Mouse (Mus musculus) embryonic facial prominence, embryonic 14.5 days (tissue): Measurements from ENCODE around the gene Pdk2. TPM values are rescaled to one million over a fixed set of nuclear protein-coding genes. Genes with fewer than 3 reads are reported as not detected.

ENCODE experiments used
- ATAC-seq: fragments of 200-750 bp; cut with Nextera tagmentation; 2 replicates; pipeline ENCODE4 v1.8.0; 2017; ENCODE audit warnings: low read depth, moderate number of reproducible peaks, moderate TSS enrichment
- DNase-seq: peaks from one replicate; pipeline ENCODE4 v3.0.0-alpha.2; 2015; ENCODE audit warnings: low spot score
- H3K27ac ChIP-seq: fragments of 300-500 bp; sonication (generic); replicated peaks from 2 replicates; pipeline ENCODE4 v1.5.1; 2014; ENCODE audit warnings: low read depth, mild to moderate bottlenecking, low read length, moderate library complexity
- H3K27me3 ChIP-seq: fragments of 300-500 bp; sonication (generic); replicated peaks from 2 replicates; pipeline ENCODE4 v1.6.1; 2014; ENCODE audit warnings: low read length; ENCODE audit not compliant: control insufficient read depth, insufficient read depth
- H3K36me3 ChIP-seq: fragments of 300-500 bp; sonication (generic); 2 replicates; pipeline ENCODE4 v1.6.1; 2014; ENCODE audit warnings: low read length, mixed read lengths; ENCODE audit not compliant: control insufficient read depth, insufficient read depth
- H3K4me1 ChIP-seq: fragments of 300-500 bp; sonication (generic); 2 replicates; pipeline ENCODE4 v1.6.1; 2014; ENCODE audit warnings: antibody characterized with exemption, low read length; ENCODE audit not compliant: control insufficient read depth, insufficient read depth
- H3K4me2 ChIP-seq: fragments of 300-500 bp; sonication (generic); 2 replicates; pipeline ENCODE4 v1.6.1; 2014; ENCODE audit warnings: low read depth, mild to moderate bottlenecking, low read length, moderate library complexity, mixed read lengths
- H3K4me3 ChIP-seq: fragments of 300-500 bp; sonication (generic); 2 replicates; pipeline ENCODE4 v1.5.1; 2014; ENCODE audit warnings: low read depth, mild to moderate bottlenecking, low read length
- H3K9ac ChIP-seq: fragments of 300-500 bp; sonication (generic); 2 replicates; pipeline ENCODE4 v1.6.1; 2014; ENCODE audit warnings: low read depth, mild to moderate bottlenecking, low read length, moderate library complexity, mixed read lengths
- H3K9me3 ChIP-seq: fragments of 300-500 bp; sonication (generic); 2 replicates; pipeline ENCODE4 v1.6.1; 2016; ENCODE audit warnings: low read length; ENCODE audit not compliant: control insufficient read depth
- WGBS: fragments of 180-500 bp; shearing (Covaris S2); extraction: QIAGEN DNeasy Blood & Tissue Kit; methylation state at CpG from one replicate; pipeline ENCODE4 v1.1.7; 2014; 5-methylcytosine and 5-hydroxymethylcytosine counted together
- polyA plus RNA-seq: library from polyadenylated mRNA; unstranded; fragments of >200 nt; fragmentation: Nextera tagmentation; extraction: Ambion mirVana; gene quantifications from 2 replicates; pipeline ENCODE4 v1.2.1, GENCODE M21; 2014

The Pdk2 gene
- polyA plus RNA-seq, result 37.8 and 41.6 TPM in 2 replicates

GRCm38 (mm10) chr11:95041139-95041609, at the start of gene Pdk2:
Pdk2 (minus strand) TSS chr11:95041354.
- no peaks in the 10 kb centered on the region for H3K9me3 ChIP-seq
- peak within 1 kb of the TSS; percentile 75 for H3K4me2 ChIP-seq
- peaks cover 28% of the 10 kb centered on the region for H3K36me3 ChIP-seq
- H3K27ac ChIP-seq, result peak within 1 kb of the TSS; percentile 76
- H3K4me1 ChIP-seq, result 0 out of 2 replicates have a peak, but pooled peaks cover 5% of the 10 kb centered on the region
- H3K4me3 ChIP-seq, result peak within 1 kb of the TSS; percentile 87
- peak; percentile 98 for ATAC-seq
- WGBS, result under 1% methylated on average over 27 of the region's 41 CpGs
- DNase-seq, result peak; percentile 99
- H3K9ac ChIP-seq, result peak within 1 kb of the TSS; percentile 82
- no peaks in the 10 kb centered on the region for H3K27me3 ChIP-seq

DNA sequence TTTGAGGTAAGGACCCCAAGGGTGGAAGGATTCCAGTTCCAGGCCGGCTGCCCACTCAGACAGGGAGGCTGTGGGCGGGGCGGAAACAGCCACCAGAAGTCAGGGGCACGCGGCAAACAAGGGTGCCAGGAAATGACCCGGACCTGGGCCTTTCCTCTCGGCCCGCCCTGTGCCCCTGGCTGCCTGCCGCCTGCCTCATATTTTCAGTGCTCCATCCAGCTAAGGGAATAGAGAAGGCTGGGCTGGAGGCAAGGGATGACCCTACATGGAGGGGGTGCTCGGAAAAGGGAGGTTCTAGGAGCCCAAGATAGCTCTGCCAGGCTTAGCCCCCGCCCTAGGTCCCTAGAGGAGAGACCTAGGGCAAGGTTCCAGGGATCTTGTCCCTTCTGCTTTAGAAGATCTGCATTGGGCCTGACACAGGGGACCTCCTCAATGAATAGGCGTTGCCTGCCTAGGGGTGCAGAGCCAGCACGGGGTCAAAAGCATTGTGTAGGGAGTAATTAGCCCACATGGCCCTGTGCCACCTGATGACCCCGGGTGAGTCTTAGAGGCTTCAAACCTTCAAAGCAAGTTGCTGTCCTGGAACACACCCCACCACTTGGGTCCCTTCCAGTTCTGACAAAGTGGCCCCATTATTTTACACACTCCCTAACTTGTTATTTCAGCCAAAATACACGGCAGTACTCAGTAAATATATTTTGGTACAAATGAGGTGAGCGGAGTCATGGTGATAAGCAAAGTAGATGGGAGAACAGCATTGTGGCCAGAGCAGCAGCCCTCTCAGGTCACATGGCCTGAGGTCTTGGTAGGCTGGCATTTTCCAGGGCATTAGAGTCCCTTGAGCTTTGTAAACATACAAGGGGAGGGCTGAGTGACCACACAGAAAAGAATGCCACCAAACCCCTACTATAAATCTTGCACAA, 48.0 kb upstream of the Pdk2 start:
- Histone ChIP-seq H3K9ac (no peak overlapping the region), H3K4me3 (no peak overlapping the region), H3K27ac (peak overlapping the region; percentile 21; the same call in 1 of the 2 replicates), H3K4me1 (peaks cover 9% of the 10 kb centered on the region), H3K4me2 (no peak overlapping the region), H3K36me3 (no peaks in the 10 kb centered on the region), H3K9me3 (no peaks in the 10 kb centered on the region), H3K27me3 (no peaks in the 10 kb centered on the region)
- WGBS, result 69% methylated on average over 16 of the region's 16 CpGs
- ATAC-seq, result no peak
- no peak for DNase-seq

DNA sequence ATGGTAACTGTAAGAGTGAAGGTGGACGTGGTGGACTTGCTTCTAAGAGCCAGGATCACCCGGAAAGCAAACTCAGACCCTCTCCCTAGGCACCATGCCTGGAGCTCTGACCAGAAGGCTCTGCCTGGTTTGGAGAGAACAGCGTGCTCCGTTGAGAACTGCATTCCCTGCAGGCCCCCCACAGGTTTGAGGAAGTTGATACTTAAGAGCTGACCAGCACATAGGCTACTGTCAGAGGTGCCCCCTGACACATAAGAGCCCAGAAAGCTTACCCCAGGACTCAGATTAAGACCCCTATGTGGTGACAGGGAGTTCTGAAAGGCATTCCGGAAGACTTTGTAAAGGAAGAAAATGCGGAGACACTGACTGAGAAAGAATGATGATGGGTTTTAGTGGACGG, 47.1 kb upstream of the Pdk2 start:
- Histone ChIP-seq H3K4me1 (peaks cover 9% of the 10 kb centered on the region), H3K9ac (no peak overlapping the region), H3K4me2 (no peak overlapping the region), H3K36me3 (no peaks in the 10 kb centered on the region), H3K27me3 (no peaks in the 10 kb centered on the region), H3K27ac (peak overlapping the region; percentile 21; the same call in 1 of the 2 replicates), H3K4me3 (no peak overlapping the region), H3K9me3 (no peaks in the 10 kb centered on the region)
- WGBS, result 50% methylated on average over 7 of the region's 7 CpGs
- DNase-seq (no peak), ATAC-seq (no peak)

- Histone ChIP-seq H3K9ac (no peak overlapping the region), H3K4me3 (no peak overlapping the region), H3K4me2 (no peak overlapping the region), H3K27me3 (no peaks in the 10 kb centered on the region), H3K4me1 (peaks cover 9% of the 10 kb centered on the region), H3K27ac (no peak overlapping the region), H3K36me3 (no peaks in the 10 kb centered on the region), H3K9me3 (no peaks in the 10 kb centered on the region)
- ATAC-seq, result no peak
- no peak for DNase-seq
- 64% methylated on average over 17 of the region's 17 CpGs for WGBS
Observed at GRCm38 (mm10) chr11:95087301-95088228, 46.4 kb upstream of the Pdk2 start.

DNA sequence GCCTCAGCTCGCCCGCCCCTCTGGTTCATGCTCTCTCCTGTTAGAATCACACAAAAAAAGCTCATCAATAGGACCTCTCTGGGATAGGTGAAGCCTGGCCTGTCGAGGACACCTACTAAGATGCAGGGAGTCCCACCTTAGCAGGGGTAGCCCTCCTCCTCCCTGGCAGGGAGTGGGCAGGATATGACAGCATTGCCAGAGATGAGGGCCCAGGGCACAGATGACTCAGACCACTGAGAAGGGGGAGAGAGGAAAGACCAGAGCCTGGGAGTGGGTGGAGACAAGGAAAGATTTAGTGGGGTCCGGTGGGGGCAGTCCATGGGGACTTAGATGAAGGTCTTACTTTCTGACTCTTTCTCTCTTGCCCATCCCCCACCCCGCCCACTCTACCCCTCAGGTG, 45.1 kb upstream of the Pdk2 start:
- Histone ChIP-seq H3K4me2 (no peak overlapping the region), H3K36me3 (no peaks in the 10 kb centered on the region), H3K9ac (no peak overlapping the region), H3K9me3 (no peaks in the 10 kb centered on the region), H3K4me1 (peaks cover 9% of the 10 kb centered on the region), H3K27me3 (no peaks in the 10 kb centered on the region), H3K27ac (no peak overlapping the region), H3K4me3 (no peak overlapping the region)
- DNase-seq (no peak), ATAC-seq (no peak)
- 45% methylated on average over 5 of the region's 5 CpGs for WGBS

GRCm38 (mm10) chr11:95085710-95086109, 44.6 kb upstream of the Pdk2 start:
- WGBS, result 26% methylated on average over 5 of the region's 5 CpGs
- H3K4me1 ChIP-seq, result peaks cover 9% of the 10 kb centered on the region
- H3K36me3 ChIP-seq, result no peaks in the 10 kb centered on the region
- DNase-seq, result no peak
- no peaks in the 10 kb centered on the region for H3K27me3 ChIP-seq
- H3K9ac ChIP-seq, result no peak overlapping the region
- no peak overlapping the region for H3K4me2 ChIP-seq
- H3K4me3 ChIP-seq, result no peak overlapping the region
- no peak overlapping the region for H3K27ac ChIP-seq
- ATAC-seq, result no peak
- no peaks in the 10 kb centered on the region for H3K9me3 ChIP-seq

GRCm38 (mm10) chr11:95084811-95085382, 43.7 kb upstream of the Pdk2 start:
- 35% methylated on average over 5 of the region's 5 CpGs for WGBS
- ATAC-seq, result no peak
- Histone ChIP-seq H3K36me3 (no peaks in the 10 kb centered on the region), H3K4me2 (no peak overlapping the region), H3K9me3 (no peaks in the 10 kb centered on the region), H3K4me3 (no peak overlapping the region), H3K9ac (no peak overlapping the region), H3K27me3 (no peaks in the 10 kb centered on the region), H3K4me1 (peaks cover 9% of the 10 kb centered on the region), H3K27ac (no peak overlapping the region)
- DNase-seq, result no peak

DNA sequence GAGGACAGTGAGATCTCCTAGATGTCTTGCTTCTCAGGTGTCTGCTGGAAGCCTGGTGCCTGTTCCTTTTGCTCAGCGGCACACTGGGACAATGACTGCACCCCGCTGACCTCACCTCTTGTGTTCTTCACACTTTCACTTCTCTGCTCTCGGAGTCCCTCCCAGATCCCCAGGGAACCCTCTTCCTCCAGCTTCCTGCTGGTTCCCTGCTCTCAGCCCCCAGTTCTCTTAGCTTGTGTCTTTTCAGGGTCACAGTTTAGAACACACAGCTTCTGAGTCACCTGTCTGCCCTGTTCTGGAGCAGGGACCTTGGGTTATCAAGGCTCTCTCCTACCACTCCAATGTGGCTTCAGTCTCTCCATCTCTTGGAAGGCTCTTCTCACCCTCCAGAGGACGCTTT, 43.0 kb upstream of the Pdk2 start:
- Histone ChIP-seq H3K4me3 (no peak overlapping the region), H3K4me2 (no peak overlapping the region), H3K4me1 (peaks cover 9% of the 10 kb centered on the region), H3K27me3 (no peaks in the 10 kb centered on the region), H3K36me3 (no peaks in the 10 kb centered on the region), H3K9me3 (no peaks in the 10 kb centered on the region), H3K27ac (no peak overlapping the region), H3K9ac (no peak overlapping the region)
- ATAC-seq (no peak), DNase-seq (no peak)
- WGBS, result 28% methylated on average over 4 of the region's 4 CpGs
